Mouse (Mus musculus) R1 (cell line): Measurements from ENCODE around the gene Inpp1.

Experiments
- DNase-seq: peaks from one replicate; pipeline ENCODE4 v3.0.0-alpha.2; 2018; ENCODE audit warnings: low read depth, low spot score

Inpp1 gene

DNA sequence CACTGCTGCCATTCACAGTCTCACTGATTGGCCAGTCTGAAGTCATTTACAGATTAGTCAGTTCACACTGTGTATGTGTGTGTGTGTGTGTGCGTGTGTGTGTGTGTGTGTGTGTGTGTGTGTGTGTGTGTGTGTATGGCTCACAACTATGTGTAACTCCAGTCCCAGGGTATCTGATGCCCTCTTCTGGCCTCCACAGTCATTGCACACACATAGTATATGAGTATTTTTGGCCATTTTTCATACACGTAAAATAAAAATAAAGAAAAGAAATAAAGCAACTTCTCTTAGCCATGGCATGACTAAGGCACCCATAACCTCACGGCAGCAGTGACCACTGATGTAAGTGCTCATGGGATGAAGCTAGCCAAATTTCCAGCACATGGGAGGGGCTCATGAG is 23.8 kb downstream of the Inpp1 start:
- no peak for DNase-seq

DNA sequence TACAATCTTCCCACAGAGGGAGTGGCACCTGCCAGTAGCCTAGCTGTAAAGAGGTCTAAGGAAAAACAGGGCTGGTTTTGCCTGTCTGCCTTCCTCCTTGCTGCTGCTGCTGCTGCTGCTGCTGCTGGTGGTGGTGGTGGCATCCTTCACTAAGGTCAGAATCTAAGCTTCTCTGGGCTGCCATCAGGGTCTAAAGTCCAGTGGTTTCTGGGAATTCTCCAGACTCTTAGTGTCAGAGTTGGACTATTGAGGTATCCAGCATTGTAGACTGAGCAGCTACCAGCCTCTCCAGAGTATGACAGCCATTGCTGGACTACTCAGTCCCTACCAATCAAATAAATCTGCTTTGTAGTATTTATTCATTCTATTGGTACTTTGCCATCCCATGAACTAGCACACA is 24.8 kb downstream of the Inpp1 start:
- no peak for DNase-seq

- no peak for DNase-seq
Observed at GRCm38 (mm10) chr1:52787254-52787653, 30.2 kb downstream of the Inpp1 start.

DNA sequence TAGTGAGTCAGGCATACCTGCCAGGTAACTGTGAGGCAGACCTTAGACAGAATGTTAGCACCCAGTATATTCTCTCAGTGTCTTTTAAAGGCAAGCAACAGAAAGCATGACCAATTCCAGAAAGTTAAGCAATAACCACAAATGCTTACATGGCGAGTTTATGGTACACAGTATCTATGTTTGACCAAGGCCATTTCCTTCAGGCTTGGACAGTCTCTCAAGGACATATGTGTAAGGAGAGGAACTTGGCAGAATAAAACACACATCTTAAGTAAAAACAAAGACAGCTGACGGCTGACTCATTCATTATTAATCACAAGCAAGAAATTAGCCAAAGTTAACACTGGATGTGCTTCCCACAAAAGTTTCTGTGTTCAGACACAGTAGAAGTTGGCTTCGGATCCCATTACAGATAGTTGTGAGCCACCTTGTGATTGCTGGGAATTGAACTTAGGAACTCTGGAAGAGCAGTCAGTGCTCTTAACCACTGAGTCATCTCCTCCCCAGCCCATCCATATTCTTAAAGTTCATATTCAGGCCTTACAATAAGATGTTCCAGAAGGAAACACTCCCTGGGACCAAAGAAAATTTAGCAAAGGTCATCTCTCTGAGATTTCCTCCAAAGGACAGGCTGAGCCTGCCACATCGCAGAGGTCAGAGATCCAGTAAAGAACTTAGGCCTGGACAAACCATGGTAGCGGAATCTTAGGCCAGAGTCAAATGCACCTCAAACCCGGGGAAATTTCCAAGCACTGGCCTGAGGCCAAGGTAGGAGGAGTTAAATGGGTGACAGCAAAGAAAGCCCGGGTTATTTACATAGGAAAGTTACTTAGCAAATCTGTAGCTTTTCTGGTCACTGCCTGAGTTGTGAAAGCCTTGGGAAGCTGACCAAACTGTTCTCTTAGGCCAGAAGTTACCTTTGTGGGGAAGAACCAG is 52.0 kb downstream of the Inpp1 start:
- DNase-seq, result no peak

DNA sequence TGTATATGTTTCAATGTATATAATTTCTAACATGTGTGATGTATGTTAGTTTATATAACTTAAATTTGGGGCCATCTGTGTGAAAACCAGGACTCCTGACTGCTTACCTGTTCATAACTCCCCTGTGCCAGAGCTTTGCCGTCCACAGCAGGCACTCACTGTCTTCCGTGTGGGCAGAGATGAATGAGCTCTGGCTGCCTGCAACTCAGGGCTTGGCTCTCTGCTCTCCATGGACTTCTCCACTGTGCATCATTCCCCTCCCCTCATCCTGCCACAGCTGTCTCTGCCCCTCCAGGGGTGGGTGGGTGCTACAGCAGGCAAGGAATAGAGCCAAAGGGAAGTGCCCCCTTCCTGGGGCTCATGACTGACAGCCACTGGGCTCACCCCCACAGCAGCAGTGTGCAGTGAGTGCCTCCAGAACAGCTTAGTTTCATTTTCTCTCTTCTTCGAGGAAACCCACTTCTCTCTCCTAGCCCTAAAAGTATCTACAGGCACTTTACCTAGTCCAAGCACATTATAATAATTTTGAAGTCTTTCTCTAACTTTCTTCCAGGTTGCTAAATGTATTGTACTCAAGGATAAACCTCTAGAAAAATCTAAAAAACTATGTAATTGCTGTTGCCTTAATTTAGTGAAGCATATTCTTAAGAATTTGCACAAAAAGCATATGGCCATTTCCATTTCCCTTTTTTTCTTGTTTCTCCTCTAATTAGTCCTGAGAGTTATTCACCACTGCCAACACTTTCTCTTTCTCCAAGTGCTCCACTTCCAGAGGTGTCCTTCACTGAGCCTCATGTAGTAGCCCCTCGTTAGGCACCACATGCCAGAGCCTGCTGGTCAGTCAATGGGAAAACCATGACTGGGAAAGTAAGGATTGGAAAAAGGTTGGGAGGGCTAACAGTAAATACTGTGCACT is 53.3 kb downstream of the Inpp1 start:
- DNase-seq, result no peak

- DNase-seq, result peak; percentile 83
Observed at GRCm38 (mm10) chr1:52758174-52758573, 59.3 kb downstream of the Inpp1 start.

DNA sequence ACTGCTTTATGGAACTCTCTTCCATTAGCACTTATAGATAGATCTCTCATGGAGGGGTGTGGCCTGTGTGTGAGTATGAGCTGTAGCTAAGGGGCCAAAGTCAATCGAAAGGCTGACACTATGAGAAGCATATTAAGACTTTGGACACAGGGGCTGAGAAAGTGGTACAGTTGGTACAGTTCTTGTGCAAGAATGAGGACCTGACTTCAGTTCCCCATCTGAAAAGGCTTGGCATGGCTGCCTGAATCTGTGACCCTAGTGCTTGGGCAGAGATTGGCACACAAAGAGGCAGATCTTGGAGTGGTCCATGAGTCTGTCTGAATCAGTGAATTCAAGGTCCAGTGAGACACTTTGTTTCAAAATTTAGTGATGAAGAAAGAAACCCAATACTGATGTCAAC is 63.2 kb downstream of the Inpp1 start:
- DNase-seq, result no peak

DNA sequence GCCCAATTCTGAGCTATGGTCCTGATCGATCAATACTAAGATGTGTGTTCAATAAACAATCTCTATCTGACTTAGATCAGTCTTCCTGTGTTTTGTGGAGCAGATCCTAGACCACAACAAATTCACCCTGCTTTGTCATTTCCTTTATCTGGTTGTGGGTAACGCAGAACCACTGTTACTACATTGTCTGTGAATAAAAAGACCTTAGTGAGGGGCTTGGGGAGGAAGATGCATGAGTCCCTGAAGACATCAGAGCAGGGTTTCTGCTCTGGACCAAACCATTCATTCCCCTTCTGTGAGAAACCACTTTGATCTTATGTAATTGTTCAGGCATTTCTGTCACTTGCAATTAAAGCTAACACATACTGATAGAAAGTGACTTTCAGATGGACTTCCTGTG is 63.7 kb downstream of the Inpp1 start:
- no peak for DNase-seq

DNA sequence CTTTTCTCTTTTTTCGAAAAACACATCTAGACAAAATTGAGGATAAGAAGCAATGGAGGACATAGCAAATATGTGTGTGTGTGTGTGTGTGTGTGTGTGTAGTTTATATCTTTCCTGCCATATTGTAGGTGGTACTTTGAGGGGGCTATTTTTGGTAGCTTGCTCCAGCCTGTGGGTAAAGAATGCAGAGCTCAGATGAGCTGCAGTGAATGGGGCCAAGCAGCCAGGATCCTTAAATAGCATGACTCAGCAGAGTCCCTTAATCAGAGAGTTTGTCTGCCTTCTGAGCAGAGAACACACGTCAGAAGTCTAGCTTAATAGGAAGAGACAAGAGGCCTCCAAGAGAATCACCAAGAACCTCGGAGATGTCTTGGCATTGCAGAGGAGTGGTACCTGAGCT is 64.8 kb downstream of the Inpp1 start:
- no peak for DNase-seq

DNA sequence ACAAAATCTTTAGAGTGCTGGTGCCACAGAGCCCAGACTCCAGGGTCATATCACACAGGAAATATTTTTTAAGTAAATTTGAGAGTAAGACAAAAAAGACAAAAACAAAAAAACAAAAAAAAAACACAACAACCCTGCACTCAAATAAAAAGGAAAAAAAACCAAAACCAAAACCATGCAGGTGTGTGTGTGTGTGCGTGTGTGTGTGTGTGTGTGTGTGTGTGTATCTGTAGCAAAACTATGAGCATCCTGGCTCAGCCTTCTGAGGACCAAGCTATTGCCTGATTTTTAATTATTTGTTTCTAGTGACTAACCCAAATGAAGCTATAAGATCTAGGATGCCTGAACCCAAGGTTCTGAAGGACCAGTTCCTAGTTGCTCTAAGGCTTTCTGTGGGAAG is 65.9 kb downstream of the Inpp1 start:
- no peak for DNase-seq

GRCm38 (mm10) chr1:52749978-52750377 is 67.5 kb downstream of the Inpp1 start:
- DNase-seq, result no peak

GRCm38 (mm10) chr1:52748260-52748659 is 69.2 kb downstream of the Inpp1 start:
- DNase-seq, result peak; percentile 61

- no peak for DNase-seq
Observed at GRCm38 (mm10) chr1:52742567-52742966, 74.9 kb downstream of the Inpp1 start.
